Mouse (Mus musculus): Measurements from ENCODE around the gene Sult4a1.

Gene Sult4a1

GRCm38 (mm10) chr15:84096051-84096450 is 9.5 kb downstream of the Sult4a1 start:
- no peak for DNase-seq (ENCODE audit: low spot score)

GRCm38 (mm10) chr15:84094921-84095320 is 10.6 kb downstream of the Sult4a1 start:
- no peak for DNase-seq (ENCODE audit: low spot score)

- DNase-seq (ENCODE audit: low spot score), result no peak
Observed at GRCm38 (mm10) chr15:84086775-84087174, 18.8 kb downstream of the Sult4a1 start.

- DNase-seq (ENCODE audit: low spot score), result peak; percentile 59
Observed at GRCm38 (mm10) chr15:84086364-84086763, 19.2 kb downstream of the Sult4a1 start.

GRCm38 (mm10) chr15:84080069-84080468 is 25.5 kb downstream of the Sult4a1 start:
- DNase-seq (ENCODE audit: low spot score), result no peak

GRCm38 (mm10) chr15:84079519-84079918 is 26.0 kb downstream of the Sult4a1 start:
- no peak for DNase-seq (ENCODE audit: low spot score)

GRCm38 (mm10) chr15:84078667-84079066 is 26.9 kb downstream of the Sult4a1 start:
- DNase-seq (ENCODE audit: low spot score), result no peak

- no peak for DNase-seq (ENCODE audit: low spot score)
Observed at GRCm38 (mm10) chr15:84077151-84077550, 28.4 kb downstream of the Sult4a1 start.

GRCm38 (mm10) chr15:84074705-84075185 is 30.8 kb downstream of the Sult4a1 start:
- DNase-seq (ENCODE audit: low spot score), result peak; percentile 63

GRCm38 (mm10) chr15:84073911-84074704 is 31.4 kb downstream of the Sult4a1 start:
- peak; percentile 86 for DNase-seq (ENCODE audit: low spot score)

- DNase-seq (ENCODE audit: low spot score), result no peak
Observed at GRCm38 (mm10) chr15:84073058-84073457, 32.5 kb downstream of the Sult4a1 start.

- peak; percentile 89 for DNase-seq (ENCODE audit: low spot score)
Observed at GRCm38 (mm10) chr15:84072226-84072625, 33.3 kb downstream of the Sult4a1 start.

GRCm38 (mm10) chr15:84070116-84070676 is 35.4 kb downstream of the Sult4a1 start:
- peak; percentile 48 for DNase-seq (ENCODE audit: low spot score)

- no peak for DNase-seq (ENCODE audit: low spot score)
Observed at GRCm38 (mm10) chr15:84069455-84070050, 36.0 kb downstream of the Sult4a1 start.

GRCm38 (mm10) chr15:84065701-84066100 is 39.9 kb downstream of the Sult4a1 start:
- DNase-seq (ENCODE audit: low spot score), result no peak

GRCm38 (mm10) chr15:84065140-84065539 is 40.4 kb downstream of the Sult4a1 start, which contains the start of gene Efcab6:
Gene Efcab6 (minus strand): TSS chr15:84065379.
- peak; percentile 73 for DNase-seq (ENCODE audit: low spot score)

- no peak for DNase-seq (ENCODE audit: low spot score)
Observed at GRCm38 (mm10) chr15:84058841-84059240, 46.7 kb downstream of the Sult4a1 start.

GRCm38 (mm10) chr15:84056083-84056482 is 49.5 kb downstream of the Sult4a1 start:
- DNase-seq (ENCODE audit: low spot score), result no peak

GRCm38 (mm10) chr15:84053859-84054258 is 51.7 kb downstream of the Sult4a1 start:
- peak; percentile 91 for DNase-seq (ENCODE audit: low spot score)

GRCm38 (mm10) chr15:84053240-84053639 is 52.3 kb downstream of the Sult4a1 start:
- DNase-seq (ENCODE audit: low spot score), result no peak

GRCm38 (mm10) chr15:84052390-84052789 is 53.2 kb downstream of the Sult4a1 start:
- no peak for DNase-seq (ENCODE audit: low spot score)

- no peak for DNase-seq (ENCODE audit: low spot score)
Observed at GRCm38 (mm10) chr15:84049570-84049969, 56.0 kb downstream of the Sult4a1 start.

GRCm38 (mm10) chr15:84045562-84045961 is 60.0 kb downstream of the Sult4a1 start:
- DNase-seq (ENCODE audit: low spot score), result no peak
